Mouse (Mus musculus): Measurements from ENCODE around the gene Six5. TPM values are rescaled to one million over a fixed set of nuclear protein-coding genes. Genes with fewer than 3 reads are reported as not detected.
A peak's percentile ranks its signal among the peaks of the same experiment; 100 is the strongest.

Gene Six5
- polyA plus RNA-seq, 1 experiment = 5.0 TPM

- Histone ChIP-seq H3K27ac (ENCODE audit: insufficient read depth, low read length) (no peak overlapping the region), H3K4me3 (ENCODE audit: insufficient read depth, low read length) (no peak overlapping the region), H3K4me1 (ENCODE audit: control insufficient read depth, insufficient read depth, low read length) (no peaks in the 10 kb centered on the region)
- no peak for TF ChIP-seq POLR2A (IDR thresholded peaks at IDR 0.05; ENCODE audit: extremely low read depth, insufficient read depth, low read length)
- TF ChIP-seq CTCF (IDR thresholded peaks at IDR 0.05; ENCODE audit: extremely low read depth, insufficient read depth, low read length) = no peak
These were observed 1.8 kb upstream of the Six5 start for GRCm38 (mm10) chr7:19092381-19093173.

- no peak overlapping the region; the same call in 1 of the 2 replicates for H3K4me3 ChIP-seq (ENCODE audit: insufficient read depth, low read length)
These were observed 1.2 kb upstream of the Six5 start for GRCm38 (mm10) chr7:19093174-19093521.

GRCm38 (mm10) chr7:19093537-19094385 is 633 bp upstream of the Six5 start:
- H3K4me1 ChIP-seq (ENCODE audit: control insufficient read depth, insufficient read depth, low read length) = no peaks in the 10 kb centered on the region
- H3K4me3 ChIP-seq (ENCODE audit: insufficient read depth, low read length) = peak overlapping the region; percentile 34
- peak overlapping the region; percentile 63; the same call in 1 of the 2 replicates for H3K27ac ChIP-seq (ENCODE audit: insufficient read depth, low read length)
- TF ChIP-seq CTCF (IDR thresholded peaks at IDR 0.05; ENCODE audit: extremely low read depth, insufficient read depth, low read length) (no peak), POLR2A (IDR thresholded peaks at IDR 0.05; ENCODE audit: extremely low read depth, insufficient read depth, low read length) (no peak)

More at GRCm38 (mm10) chr7:19093174-19093521, 1.2 kb upstream of the Six5 start:
- peak; percentile 50 for TF ChIP-seq CTCF (IDR thresholded peaks at IDR 0.05; ENCODE audit: extremely low read depth, insufficient read depth, low read length)
- no peak for TF ChIP-seq POLR2A (IDR thresholded peaks at IDR 0.05; ENCODE audit: extremely low read depth, insufficient read depth, low read length)
- no peaks in the 10 kb centered on the region for H3K4me1 ChIP-seq (ENCODE audit: control insufficient read depth, insufficient read depth, low read length)
- no peak overlapping the region for H3K27ac ChIP-seq (ENCODE audit: insufficient read depth, low read length)

GRCm38 (mm10) chr7:19094826-19095750 is 694 bp downstream of the Six5 start:
- Histone ChIP-seq H3K27ac (ENCODE audit: insufficient read depth, low read length) (peak overlapping the region; percentile 17; the same call in 1 of the 2 replicates), H3K4me3 (ENCODE audit: insufficient read depth, low read length) (peak overlapping the region; percentile 34), H3K4me1 (ENCODE audit: control insufficient read depth, insufficient read depth, low read length) (no peaks in the 10 kb centered on the region)
- TF ChIP-seq POLR2A (IDR thresholded peaks at IDR 0.05; ENCODE audit: extremely low read depth, insufficient read depth, low read length) (no peak), CTCF (IDR thresholded peaks at IDR 0.05; ENCODE audit: extremely low read depth, insufficient read depth, low read length) (no peak)

GRCm38 (mm10) chr7:19095751-19096110 is 1.3 kb downstream of the Six5 start:
- Histone ChIP-seq H3K4me3 (ENCODE audit: insufficient read depth, low read length) (no peak overlapping the region; the same call in 1 of the 2 replicates), H3K27ac (ENCODE audit: insufficient read depth, low read length) (no peak overlapping the region), H3K4me1 (ENCODE audit: control insufficient read depth, insufficient read depth, low read length) (no peaks in the 10 kb centered on the region)
- TF ChIP-seq POLR2A (IDR thresholded peaks at IDR 0.05; ENCODE audit: extremely low read depth, insufficient read depth, low read length) = no peak
- no peak for TF ChIP-seq CTCF (IDR thresholded peaks at IDR 0.05; ENCODE audit: extremely low read depth, insufficient read depth, low read length)

- H3K27ac ChIP-seq (ENCODE audit: insufficient read depth, low read length) = no peak overlapping the region
- no peak overlapping the region for H3K4me3 ChIP-seq (ENCODE audit: insufficient read depth, low read length)
- TF ChIP-seq POLR2A (IDR thresholded peaks at IDR 0.05; ENCODE audit: extremely low read depth, insufficient read depth, low read length) (no peak), CTCF (IDR thresholded peaks at IDR 0.05; ENCODE audit: extremely low read depth, insufficient read depth, low read length) (no peak)
- H3K4me1 ChIP-seq (ENCODE audit: control insufficient read depth, insufficient read depth, low read length) = no peaks in the 10 kb centered on the region
These were observed 2.1 kb downstream of the Six5 start for GRCm38 (mm10) chr7:19096421-19096976.

- TF ChIP-seq POLR2A (IDR thresholded peaks at IDR 0.05; ENCODE audit: extremely low read depth, insufficient read depth, low read length) = no peak
- TF ChIP-seq CTCF (IDR thresholded peaks at IDR 0.05; ENCODE audit: extremely low read depth, insufficient read depth, low read length) = no peak
- Histone ChIP-seq H3K4me3 (ENCODE audit: insufficient read depth, low read length) (no peak overlapping the region), H3K27ac (ENCODE audit: insufficient read depth, low read length) (no peak overlapping the region), H3K4me1 (ENCODE audit: control insufficient read depth, insufficient read depth, low read length) (no peaks in the 10 kb centered on the region)
These were observed 2.8 kb downstream of the Six5 start for GRCm38 (mm10) chr7:19097217-19097616.

GRCm38 (mm10) chr7:19097863-19098262 is 3.5 kb downstream of the Six5 start:
- no peak for TF ChIP-seq POLR2A (IDR thresholded peaks at IDR 0.05; ENCODE audit: extremely low read depth, insufficient read depth, low read length)
- TF ChIP-seq CTCF (IDR thresholded peaks at IDR 0.05; ENCODE audit: extremely low read depth, insufficient read depth, low read length) = no peak
- Histone ChIP-seq H3K27ac (ENCODE audit: insufficient read depth, low read length) (no peak overlapping the region), H3K4me1 (ENCODE audit: control insufficient read depth, insufficient read depth, low read length) (no peaks in the 10 kb centered on the region), H3K4me3 (ENCODE audit: insufficient read depth, low read length) (no peak overlapping the region)
